Mouse (Mus musculus) B cell, adult 2 months (primary cell): Measurements from ENCODE around the gene Ufc1.
A peak's percentile ranks its signal among the peaks of the same experiment; 100 is the strongest.
"Not testable (repeated sequence)": the region's sequence is repeated elsewhere in the genome, so short reads cannot be mapped to it uniquely, and the experiment has no call there.

Experiments used
- DNase-seq, 2 experiments: peaks; one replicate each; pipeline ENCODE4 v3.0.0; 2022

Ufc1 gene

GRCm38 (mm10) chr1:171294298-171295062 is at the start of gene Ufc1:
Ufc1 (minus strand) TSS chr1:171295024.
- peak; percentile 85 to 87 for DNase-seq

- no peak for DNase-seq
Observed at GRCm38 (mm10) chr1:171343922-171344677, 49.3 kb upstream of the Ufc1 start.

- DNase-seq: no peak
Observed at GRCm38 (mm10) chr1:171342262-171343207, 47.7 kb upstream of the Ufc1 start.

GRCm38 (mm10) chr1:171330216-171330560 is 35.4 kb upstream of the Ufc1 start:
- DNase-seq: no peak

GRCm38 (mm10) chr1:171329433-171330215 is 34.8 kb upstream of the Ufc1 start:
- peak; percentile 38 to 44 for DNase-seq

- peak; percentile 89 to 91 for DNase-seq
Observed at GRCm38 (mm10) chr1:171328839-171329432, 34.1 kb upstream of the Ufc1 start, which contains the start of gene Dedd. Dedd (plus strand) TSS chr1:171329145.

GRCm38 (mm10) chr1:171328244-171328643 is 33.4 kb upstream of the Ufc1 start:
- peak in 1 of 2 experiments; percentile 8 for DNase-seq

GRCm38 (mm10) chr1:171326588-171326987 is 31.8 kb upstream of the Ufc1 start:
- DNase-seq: not testable (repeated sequence)

- DNase-seq: no peak
Observed at GRCm38 (mm10) chr1:171325571-171325970, 30.7 kb upstream of the Ufc1 start.

- no peak for DNase-seq
Observed at GRCm38 (mm10) chr1:171322012-171322411, 27.2 kb upstream of the Ufc1 start.

- DNase-seq: peak; percentile 57 to 62
Observed at GRCm38 (mm10) chr1:171321415-171321814, 26.6 kb upstream of the Ufc1 start.

GRCm38 (mm10) chr1:171320151-171320550 is 25.3 kb upstream of the Ufc1 start:
- no peak for DNase-seq

GRCm38 (mm10) chr1:171319748-171320147 is 24.9 kb upstream of the Ufc1 start:
- DNase-seq: no peak

GRCm38 (mm10) chr1:171309321-171309720 is 14.5 kb upstream of the Ufc1 start:
- DNase-seq: no peak

- not testable (repeated sequence) for DNase-seq
Observed at GRCm38 (mm10) chr1:171306157-171306556, 11.3 kb upstream of the Ufc1 start.

GRCm38 (mm10) chr1:171298226-171298625 is 3.4 kb upstream of the Ufc1 start:
- no peak for DNase-seq

GRCm38 (mm10) chr1:171295063-171295402 is 209 bp upstream of the Ufc1 start:
- no peak for DNase-seq

GRCm38 (mm10) chr1:171293906-171294297 is 922 bp downstream of the Ufc1 start:
- DNase-seq: no peak

GRCm38 (mm10) chr1:171293351-171293750 is 1.5 kb downstream of the Ufc1 start:
- no peak for DNase-seq

- DNase-seq: no peak
Observed at GRCm38 (mm10) chr1:171288328-171288727, 6.5 kb downstream of the Ufc1 start.

- DNase-seq: peak; percentile 93 to 94
Observed at GRCm38 (mm10) chr1:171287136-171288081, 7.4 kb downstream of the Ufc1 start, which contains the start of gene Usp21. Usp21 (minus strand) TSS chr1:171287991.
